Mouse (Mus musculus): ENCODE measurements at regions not wholly inside any gene's neighbourhood (a gene's known extent, or its start where the extent isn't known, plus 50 kb on each side); places are given as distances from the start of the nearest gene placed in this dataset.

GRCm38 (mm10) chr11:28273299-28273698, 66.4 kb downstream of the Gm6685 start:
- peak in 1 of 2 experiments; percentile 8 for DNase-seq (ENCODE audit: low spot score in 2 of 2)

GRCm38 (mm10) chr11:28272571-28272970, 67.1 kb downstream of the Gm6685 start:
- DNase-seq (ENCODE audit: low spot score in 2 of 2), result no peak

Data from frontal cortex, postnatal 25 days (tissue).